Mouse (Mus musculus) embryonic facial prominence, embryonic 12.5 days (tissue): ENCODE results near the gene Parp8. TPM values are rescaled to one million over a fixed set of nuclear protein-coding genes. Genes with fewer than 3 reads are reported as not detected.

Experiments used
- ATAC-seq: fragments of 200-750 bp; cut with Nextera tagmentation; 2 replicates; pipeline ENCODE4 v1.8.0; 2017; ENCODE audit not compliant: insufficient number of reproducible peaks, insufficient read depth, low FRiP score, low TSS enrichment
- H3K27ac ChIP-seq: fragments of 300-500 bp; sonication (generic); 2 replicates; pipeline ENCODE4 v1.5.1; 2016; ENCODE audit warnings: mild to moderate bottlenecking
- H3K27me3 ChIP-seq: fragments of 300-500 bp; sonication (generic); 2 replicates; pipeline ENCODE4 v1.6.1; 2016; ENCODE audit warnings: mild to moderate bottlenecking, moderate library complexity
- H3K36me3 ChIP-seq: fragments of 300-500 bp; sonication (generic); 2 replicates; pipeline ENCODE4 v1.6.1; 2016; ENCODE audit warnings: mild to moderate bottlenecking
- H3K4me1 ChIP-seq: fragments of 300-500 bp; sonication (generic); 2 replicates; pipeline ENCODE4 v1.6.1; 2016
- H3K4me2 ChIP-seq: fragments of 300-500 bp; sonication (generic); replicated peaks from 2 replicates; pipeline ENCODE4 v1.6.1; 2016; ENCODE audit warnings: mild to moderate bottlenecking, moderate library complexity
- H3K4me3 ChIP-seq: fragments of 300-500 bp; sonication (generic); 2 replicates; pipeline ENCODE4 v1.5.1; 2016; ENCODE audit warnings: mild to moderate bottlenecking
- H3K9ac ChIP-seq: fragments of 300-500 bp; sonication (generic); 2 replicates; pipeline ENCODE4 v1.6.1; 2016; ENCODE audit warnings: mild to moderate bottlenecking, moderate library complexity
- H3K9me3 ChIP-seq: fragments of 300-500 bp; sonication (generic); 2 replicates; pipeline ENCODE4 v1.6.1; 2016; ENCODE audit warnings: mild to moderate bottlenecking, moderate library complexity
- WGBS: fragments of 180-500 bp; shearing (Covaris S2); methylation state at CpG from one replicate; pipeline ENCODE4 v1.1.7; 2016; 5-methylcytosine and 5-hydroxymethylcytosine counted together
- polyA plus RNA-seq: library from polyadenylated mRNA; unstranded; fragments of >200 nt; fragmentation: Nextera tagmentation; extraction: Ambion mirVana; gene quantifications from 2 replicates; pipeline ENCODE4 v1.2.1, GENCODE M21; 2016

The Parp8 gene
- 20.6 and 20.8 TPM in 2 replicates for polyA plus RNA-seq

DNA sequence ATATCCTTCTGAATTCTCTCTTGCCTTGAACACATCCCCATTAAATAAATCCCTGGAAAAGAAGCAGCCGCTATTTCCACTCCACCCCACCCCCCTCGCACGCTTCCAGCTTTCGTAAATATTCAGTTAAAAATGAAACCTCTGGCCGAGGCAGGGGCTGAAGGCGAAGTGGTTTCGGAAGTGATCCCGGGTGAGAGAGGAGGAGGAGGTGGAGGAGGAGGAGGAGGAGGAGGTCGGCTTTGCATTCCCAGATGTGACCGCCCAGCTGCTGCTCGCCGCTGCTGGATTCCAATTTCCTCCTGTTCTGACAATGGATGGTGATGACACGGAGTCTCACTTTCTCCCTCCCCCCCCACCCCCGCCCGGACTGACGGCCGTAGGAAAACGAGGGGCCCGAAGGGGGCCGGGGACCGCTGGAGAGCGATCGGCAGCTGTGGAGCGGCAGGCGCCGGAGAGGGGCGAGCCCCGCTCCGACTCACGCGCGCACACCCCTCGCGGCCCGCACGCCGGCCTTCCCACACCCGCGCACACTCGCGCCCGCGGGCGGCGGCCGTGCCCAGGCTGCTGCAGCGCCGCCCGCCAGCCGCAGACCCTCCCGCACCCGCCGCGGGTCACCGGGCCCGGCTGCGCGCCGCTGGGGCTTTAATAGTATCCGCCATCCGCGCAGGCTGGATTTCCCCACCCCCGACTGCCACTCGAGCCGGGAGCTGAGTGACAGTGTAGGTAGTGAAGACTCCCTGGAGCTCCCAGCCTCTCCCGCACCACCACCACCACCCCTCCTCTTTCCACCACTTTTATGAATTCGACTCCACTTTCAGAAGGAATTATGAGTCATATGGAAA is at the start of gene Parp8:
Gene Parp8 (minus strand): TSS at position 312 of the 842 bp plus-strand sequence.
- Histone ChIP-seq H3K27me3 (peaks cover 4% of the 10 kb centered on the region; the same call in 1 of the 2 replicates), H3K4me3 (peak within 1 kb of the TSS; percentile 80), H3K36me3 (no peaks in the 10 kb centered on the region), H3K4me1 (peaks cover 22% of the 10 kb centered on the region), H3K4me2 (peak within 1 kb of the TSS; percentile 69), H3K27ac (peak within 1 kb of the TSS; percentile 91), H3K9me3 (no peaks in the 10 kb centered on the region), H3K9ac (peak within 1 kb of the TSS; percentile 86)
- ATAC-seq = peak; percentile 74
- WGBS = 1% methylated on average over 51 of the region's 67 CpGs

DNA sequence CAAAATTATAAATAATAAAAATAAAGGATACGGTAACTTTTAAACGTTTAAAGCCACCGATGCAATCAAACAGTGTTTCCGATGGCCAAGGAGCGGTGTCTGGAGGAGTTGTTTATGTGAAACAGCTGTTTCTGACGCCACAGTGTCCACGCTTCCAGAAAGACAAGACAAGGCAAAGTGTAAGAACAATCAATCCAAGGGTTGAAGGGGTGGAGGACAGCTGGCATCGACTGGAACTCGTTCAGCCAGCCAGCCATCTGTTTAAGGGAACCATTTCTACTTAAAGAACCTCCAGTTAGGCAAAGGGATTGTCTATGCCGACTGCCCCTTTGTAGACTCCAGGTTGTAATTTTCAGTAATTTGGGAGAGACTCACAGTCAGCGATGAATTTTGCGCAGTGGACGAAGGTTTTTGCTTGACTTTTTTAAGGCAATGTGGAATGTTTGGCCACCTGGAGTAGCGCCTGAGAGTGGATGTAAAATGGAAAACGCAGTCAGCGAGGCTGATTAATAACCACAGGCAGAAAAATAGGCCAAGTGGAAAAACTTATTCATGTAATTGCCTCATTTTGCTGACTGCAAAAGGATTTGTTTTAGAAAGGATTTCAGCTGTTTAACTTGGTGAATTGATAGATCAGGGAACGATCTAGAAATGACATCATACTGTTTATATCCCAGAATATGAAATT is 37.4 kb upstream of the Parp8 start:
- no peak overlapping the region for H3K4me2 ChIP-seq
- H3K4me1 ChIP-seq = 0 out of 2 replicates have a peak, but pooled peaks cover 3% of the 10 kb centered on the region
- no peak overlapping the region for H3K9ac ChIP-seq
- no peaks in the 10 kb centered on the region for H3K27me3 ChIP-seq
- H3K27ac ChIP-seq = peak overlapping the region; percentile 41; the same call in 1 of the 2 replicates
- no peaks in the 10 kb centered on the region for H3K9me3 ChIP-seq
- 59% methylated on average over 17 of the region's 17 CpGs for WGBS
- no peaks in the 10 kb centered on the region for H3K36me3 ChIP-seq
- ATAC-seq = no peak; the same call in 1 of the 2 replicates
- no peak overlapping the region for H3K4me3 ChIP-seq

DNA sequence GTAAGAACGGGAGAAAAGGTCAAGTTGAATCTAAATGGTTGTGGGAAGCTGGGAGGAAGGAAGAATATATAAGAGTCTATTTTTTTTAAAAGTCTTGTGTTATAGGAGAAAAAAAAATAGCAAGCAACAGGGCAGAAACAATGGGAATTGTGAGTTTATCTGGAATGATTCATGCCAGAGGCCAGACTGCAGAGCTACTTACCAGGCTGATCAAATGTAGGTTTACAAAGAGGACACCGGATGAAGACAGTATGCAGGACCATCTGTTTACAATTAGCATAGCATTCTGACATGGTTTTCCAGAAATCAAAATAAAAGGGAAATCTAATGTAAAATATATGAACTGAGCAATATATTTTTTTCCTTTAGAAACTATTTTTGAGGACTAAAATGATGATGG is 31.1 kb upstream of the Parp8 start:
- no peak overlapping the region for H3K4me2 ChIP-seq
- H3K36me3 ChIP-seq = no peaks in the 10 kb centered on the region
- no peak overlapping the region for H3K9ac ChIP-seq
- no peaks in the 10 kb centered on the region for H3K27me3 ChIP-seq
- no peaks in the 10 kb centered on the region for H3K9me3 ChIP-seq
- H3K4me1 ChIP-seq = 0 out of 2 replicates have a peak, but pooled peaks cover 3% of the 10 kb centered on the region
- no peak overlapping the region for H3K27ac ChIP-seq
- 28% methylated on average over 2 of the region's 2 CpGs for WGBS
- ATAC-seq = no peak
- H3K4me3 ChIP-seq = no peak overlapping the region

DNA sequence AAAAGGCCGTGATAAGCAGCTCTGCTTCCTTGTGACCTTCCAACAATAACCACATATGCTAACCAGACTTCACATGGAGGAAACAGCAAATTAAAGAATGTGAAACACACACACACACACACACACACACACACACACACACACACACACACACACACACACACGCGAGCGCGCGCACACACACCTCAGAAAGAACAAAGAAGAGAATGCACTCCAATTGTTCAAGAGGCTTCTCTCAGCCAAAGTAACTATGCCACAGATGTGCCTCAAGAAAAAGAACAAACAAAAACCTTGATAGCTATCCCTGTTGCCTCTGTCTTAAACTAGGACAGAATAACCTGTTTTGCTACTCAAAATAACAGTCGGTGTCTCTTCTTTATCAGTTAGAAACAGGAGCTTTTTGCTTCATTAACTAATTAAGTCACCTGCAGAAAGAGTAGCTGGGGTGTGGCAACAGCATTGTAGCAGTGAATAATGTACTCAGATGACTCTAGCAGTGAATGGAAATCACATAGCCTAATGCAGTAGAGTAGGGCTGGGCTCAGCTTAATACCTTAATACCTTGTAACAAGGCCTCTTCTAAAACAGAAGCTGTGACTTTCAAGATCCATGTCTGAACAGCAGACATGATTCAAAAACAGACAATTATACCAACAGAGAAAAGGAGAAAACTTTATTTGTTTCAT is 29.6 kb upstream of the Parp8 start:
- no peaks in the 10 kb centered on the region for H3K27me3 ChIP-seq
- no peak overlapping the region for H3K27ac ChIP-seq
- 88% methylated on average over 5 of the region's 7 CpGs for WGBS
- no peak overlapping the region for H3K4me3 ChIP-seq
- H3K4me1 ChIP-seq = 0 out of 2 replicates have a peak, but pooled peaks cover 3% of the 10 kb centered on the region
- H3K9ac ChIP-seq = no peak overlapping the region
- no peak for ATAC-seq
- H3K36me3 ChIP-seq = no peaks in the 10 kb centered on the region
- no peaks in the 10 kb centered on the region for H3K9me3 ChIP-seq
- no peak overlapping the region for H3K4me2 ChIP-seq

DNA sequence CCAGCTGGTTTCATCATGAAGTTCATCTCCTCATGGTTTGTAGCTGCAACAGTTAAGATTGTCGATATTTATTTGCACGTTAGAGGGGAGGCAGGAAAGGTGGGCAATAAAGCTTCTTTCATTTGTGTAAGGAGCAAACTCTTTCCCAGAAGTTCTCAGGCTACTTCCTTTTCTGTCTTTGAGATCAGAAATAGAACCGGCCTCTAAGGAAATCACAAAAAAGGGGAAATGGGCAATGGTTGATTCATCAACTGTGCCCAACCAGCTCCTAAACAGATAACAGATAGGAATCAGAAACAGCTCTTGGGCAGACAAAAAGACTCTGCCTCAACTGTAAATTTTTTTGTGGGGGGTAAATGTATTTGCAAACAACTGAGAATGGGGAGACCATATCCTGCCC is 27.4 kb upstream of the Parp8 start:
- Histone ChIP-seq H3K4me2 (no peak overlapping the region), H3K9ac (no peak overlapping the region), H3K27ac (no peak overlapping the region), H3K4me1 (0 out of 2 replicates have a peak, but pooled peaks cover 3% of the 10 kb centered on the region), H3K27me3 (no peaks in the 10 kb centered on the region), H3K9me3 (no peaks in the 10 kb centered on the region), H3K4me3 (no peak overlapping the region), H3K36me3 (no peaks in the 10 kb centered on the region)
- no peak for ATAC-seq
- WGBS = 87% methylated on average over 3 of the region's 3 CpGs

DNA sequence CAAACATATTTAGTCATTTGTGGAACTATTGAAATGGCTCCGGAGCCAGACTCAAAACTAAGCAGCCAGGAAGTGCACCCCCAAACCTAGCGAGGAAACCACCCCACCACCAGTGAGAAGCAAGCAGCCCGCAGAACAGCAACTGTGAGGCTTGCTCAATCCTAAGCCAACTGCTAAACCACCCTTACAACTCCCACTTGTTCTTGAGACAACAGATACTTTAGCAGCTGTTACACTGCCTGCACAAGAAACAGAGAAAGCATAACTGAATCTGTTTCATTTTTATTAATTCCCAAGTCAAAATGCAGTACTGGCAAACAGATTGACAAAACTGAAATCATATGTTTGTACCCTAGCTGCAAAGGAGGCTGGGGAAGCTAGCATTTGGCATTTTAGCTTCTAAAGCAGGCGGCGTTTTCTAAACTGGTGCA is 23.2 kb upstream of the Parp8 start:
- Histone ChIP-seq H3K9ac (no peak overlapping the region), H3K27ac (no peak overlapping the region), H3K4me1 (no peaks in the 10 kb centered on the region), H3K4me2 (no peak overlapping the region), H3K9me3 (no peaks in the 10 kb centered on the region), H3K27me3 (no peaks in the 10 kb centered on the region), H3K36me3 (no peaks in the 10 kb centered on the region), H3K4me3 (no peak overlapping the region)
- no peak for ATAC-seq
- 69% methylated on average over 5 of the region's 5 CpGs for WGBS

DNA sequence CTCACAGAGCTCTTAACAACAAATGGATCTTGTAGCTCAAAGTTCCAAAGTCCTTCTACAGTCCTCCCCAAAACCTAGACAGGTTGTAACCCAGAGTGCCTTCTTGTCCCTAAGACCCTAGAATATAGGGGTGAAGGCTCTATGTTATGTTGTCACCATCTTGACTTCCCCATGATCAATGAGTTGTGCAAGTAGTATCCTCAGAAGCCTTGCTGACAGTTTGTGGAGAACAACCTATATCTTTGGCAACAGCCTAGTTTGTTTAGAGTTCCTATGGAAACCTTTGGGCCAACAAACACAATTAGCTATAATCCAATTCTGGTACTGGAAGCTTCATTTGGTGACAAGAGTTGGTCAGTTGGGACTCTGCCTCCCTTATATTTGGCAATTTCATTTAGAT is 18.2 kb upstream of the Parp8 start:
- Histone ChIP-seq H3K9ac (no peak overlapping the region), H3K4me1 (no peaks in the 10 kb centered on the region), H3K4me3 (no peak overlapping the region), H3K36me3 (no peaks in the 10 kb centered on the region), H3K4me2 (no peak overlapping the region), H3K27me3 (no peaks in the 10 kb centered on the region), H3K27ac (no peak overlapping the region), H3K9me3 (no peaks in the 10 kb centered on the region)
- ATAC-seq = no peak

DNA sequence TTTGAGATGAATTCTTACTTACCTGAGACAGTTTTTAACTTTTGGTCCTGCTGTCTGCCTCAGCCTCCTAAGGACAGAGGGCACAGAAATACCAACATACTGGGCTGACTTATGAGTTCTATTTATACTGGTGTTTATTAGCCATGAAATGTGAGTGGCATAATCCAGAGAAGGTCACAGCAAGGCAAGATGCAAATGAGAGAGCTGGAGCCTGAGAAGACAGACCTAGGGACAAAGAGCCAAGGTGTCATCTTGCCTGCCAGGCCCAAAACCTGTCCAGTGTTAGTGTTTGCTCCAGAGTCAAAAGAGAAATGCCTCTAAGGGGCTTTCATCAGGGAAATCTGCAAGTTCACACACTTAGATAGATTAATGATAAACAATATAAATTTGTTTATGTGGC is 15.7 kb upstream of the Parp8 start:
- H3K9ac ChIP-seq = no peak overlapping the region
- no peaks in the 10 kb centered on the region for H3K36me3 ChIP-seq
- H3K27ac ChIP-seq = no peak overlapping the region
- no peaks in the 10 kb centered on the region for H3K9me3 ChIP-seq
- no peaks in the 10 kb centered on the region for H3K4me1 ChIP-seq
- no peak overlapping the region for H3K4me3 ChIP-seq
- H3K27me3 ChIP-seq = no peaks in the 10 kb centered on the region
- no peak overlapping the region for H3K4me2 ChIP-seq
- ATAC-seq = no peak

DNA sequence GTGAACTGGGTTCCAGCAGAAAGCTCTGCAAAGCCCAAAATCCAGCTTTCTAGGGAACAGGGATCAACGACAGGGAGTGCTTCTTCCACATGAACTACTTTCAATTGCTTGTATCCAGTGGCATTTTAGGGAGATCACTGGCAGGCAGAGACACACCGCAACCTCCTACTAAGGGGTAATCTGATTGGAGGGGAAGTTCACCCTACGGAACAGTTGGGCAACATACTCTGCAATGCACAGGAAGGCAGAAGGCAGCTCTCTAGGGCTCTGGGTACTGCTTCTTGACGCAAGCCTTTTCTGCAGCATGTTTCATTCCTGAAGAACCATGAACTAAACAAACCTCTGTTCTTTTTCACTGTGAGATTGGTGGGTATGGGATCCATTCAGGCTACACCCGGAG is 10.9 kb upstream of the Parp8 start:
- Histone ChIP-seq H3K9me3 (no peaks in the 10 kb centered on the region), H3K36me3 (no peaks in the 10 kb centered on the region), H3K4me3 (no peak overlapping the region), H3K4me2 (no peak overlapping the region), H3K27ac (no peak overlapping the region), H3K27me3 (no peaks in the 10 kb centered on the region), H3K4me1 (no peaks in the 10 kb centered on the region), H3K9ac (no peak overlapping the region)
- ATAC-seq = no peak
- WGBS = 84% methylated on average over 5 of the region's 5 CpGs

DNA sequence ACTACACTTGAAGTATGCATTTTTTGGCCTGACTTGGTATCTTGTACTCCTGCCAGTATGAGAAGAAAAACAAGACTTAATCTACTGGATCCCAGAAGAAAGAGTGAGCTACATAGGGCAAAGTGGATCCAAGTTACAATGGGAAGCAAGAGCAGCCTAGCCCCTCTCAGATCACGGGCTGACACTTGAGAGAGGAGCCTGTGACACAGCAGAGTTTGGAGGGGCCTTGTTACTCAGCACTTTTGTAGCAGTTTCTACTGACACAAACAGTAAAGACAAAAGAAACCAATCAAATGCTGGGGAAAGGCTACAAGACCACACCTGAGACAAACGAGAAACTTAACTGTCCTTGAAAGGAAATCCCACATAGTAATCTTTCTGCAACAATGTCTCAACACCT is 9.8 kb upstream of the Parp8 start:
- Histone ChIP-seq H3K4me1 (no peaks in the 10 kb centered on the region), H3K27ac (no peak overlapping the region), H3K4me2 (no peak overlapping the region), H3K27me3 (no peaks in the 10 kb centered on the region), H3K4me3 (no peak overlapping the region), H3K36me3 (no peaks in the 10 kb centered on the region), H3K9me3 (no peaks in the 10 kb centered on the region), H3K9ac (no peak overlapping the region)
- ATAC-seq = no peak
- 57% methylated on average over 2 of the region's 2 CpGs for WGBS

DNA sequence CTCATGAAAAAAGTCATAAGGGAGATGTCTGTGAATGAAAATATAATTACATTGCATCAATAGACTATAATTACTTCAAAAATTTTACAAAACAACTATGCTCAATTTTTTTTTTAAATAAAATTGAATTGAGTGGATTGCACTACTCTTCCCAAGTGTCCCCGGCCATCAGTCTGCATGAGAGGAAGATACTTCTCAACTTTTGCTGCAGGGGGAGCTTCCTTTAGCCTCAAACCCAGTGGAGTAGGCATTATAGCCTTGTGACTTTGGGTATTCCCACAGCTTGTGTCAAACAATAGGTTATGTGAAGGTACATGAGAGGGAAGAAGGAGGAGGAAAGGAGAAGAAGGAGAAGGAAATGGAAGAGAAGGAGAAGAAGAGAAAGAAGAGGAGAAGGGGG is 9.3 kb upstream of the Parp8 start:
- 76% methylated on average over 1 of the region's 1 CpGs for WGBS
- Histone ChIP-seq H3K27me3 (no peaks in the 10 kb centered on the region), H3K27ac (no peak overlapping the region), H3K9ac (no peak overlapping the region), H3K4me1 (no peaks in the 10 kb centered on the region), H3K36me3 (no peaks in the 10 kb centered on the region), H3K4me2 (no peak overlapping the region), H3K9me3 (no peaks in the 10 kb centered on the region), H3K4me3 (no peak overlapping the region)
- ATAC-seq = no peak
